Mouse (Mus musculus) intestine, postnatal 0 days (tissue): ENCODE measurements around the gene Nsun3. TPM values are rescaled to one million over a fixed set of nuclear protein-coding genes. Genes with fewer than 3 reads are reported as not detected.

Experiments
- ATAC-seq: fragments of 200-750 bp; cut with Nextera tagmentation; 2 replicates; pipeline ENCODE4 v1.8.0; 2017; ENCODE audit warnings: mild to moderate bottlenecking, moderate TSS enrichment, moderate library complexity
- H3K27ac ChIP-seq: fragments of 300-500 bp; sonication (generic); 2 replicates; pipeline ENCODE4 v1.5.1; 2014; ENCODE audit warnings: mild to moderate bottlenecking, low read depth, low read length, moderate library complexity
- H3K27me3 ChIP-seq: fragments of 300-500 bp; sonication (generic); replicated peaks from 2 replicates; pipeline ENCODE4 v1.6.1; 2014; ENCODE audit warnings: low read length, mixed read lengths; ENCODE audit not compliant: control insufficient read depth, insufficient read depth
- H3K36me3 ChIP-seq: fragments of 300-500 bp; sonication (generic); 2 replicates; pipeline ENCODE4 v1.6.1; 2014; ENCODE audit warnings: mild to moderate bottlenecking, moderate library complexity; ENCODE audit not compliant: control insufficient read depth, insufficient read depth
- H3K4me1 ChIP-seq: fragments of 300-500 bp; sonication (generic); replicated peaks from 2 replicates; pipeline ENCODE4 v1.6.1; 2014; ENCODE audit warnings: antibody characterized with exemption, low read length, mixed read lengths; ENCODE audit not compliant: control insufficient read depth, insufficient read depth
- H3K4me2 ChIP-seq: fragments of 300-500 bp; sonication (generic); replicated peaks from 2 replicates; pipeline ENCODE4 v1.6.1; 2014; ENCODE audit warnings: low read depth, mild to moderate bottlenecking, moderate library complexity
- H3K4me3 ChIP-seq: fragments of 300-500 bp; sonication (generic); 2 replicates; pipeline ENCODE4 v1.5.1; 2014; ENCODE audit warnings: low read depth, low read length
- H3K9ac ChIP-seq: fragments of 300-500 bp; sonication (generic); 2 replicates; pipeline ENCODE4 v1.6.1; 2014; ENCODE audit warnings: mild to moderate bottlenecking, low read depth, low read length
- H3K9me3 ChIP-seq: fragments of 300-500 bp; sonication (generic); 2 replicates; pipeline ENCODE4 v1.6.1; 2016; ENCODE audit warnings: mixed run types; ENCODE audit not compliant: control insufficient read depth
- CTCF ChIP-seq: sonication (generic); IDR thresholded peaks from 2 replicates; pipeline ENCODE4 v1.5.1; 2016; ENCODE audit warnings: low read depth, mild to moderate bottlenecking, control low read depth, antibody characterized with exemption, moderate library complexity
- WGBS: fragments of 180-500 bp; shearing (Covaris S2); extraction: QIAGEN DNeasy Blood & Tissue Kit; methylation state at CpG from one replicate; pipeline ENCODE4 v1.1.7; 2014; 5-methylcytosine and 5-hydroxymethylcytosine counted together
- polyA plus RNA-seq: library from polyadenylated mRNA; unstranded; fragments of >200 nt; fragmentation: Nextera tagmentation; extraction: Ambion mirVana; gene quantifications from 2 replicates; pipeline ENCODE4 v1.2.1, GENCODE M21; 2015

The Nsun3 gene
- polyA plus RNA-seq, 1 experiment from 2014 or later: 6.3 TPM

- Histone ChIP-seq H3K9ac (no peak overlapping the region), H3K27me3 (no peaks in the 10 kb centered on the region), H3K4me2 (no peak overlapping the region), H3K4me3 (no peak overlapping the region), H3K9me3 (no peaks in the 10 kb centered on the region), H3K36me3 (no peaks in the 10 kb centered on the region; the same call in 1 of the 2 replicates), H3K4me1 (no peaks in the 10 kb centered on the region), H3K27ac (no peak overlapping the region)
- WGBS: 88% methylated on average over 2 of the region's 2 CpGs
- ATAC-seq: peak; percentile 61
- TF ChIP-seq CTCF: no peak
Measured at GRCm38 (mm10) chr16:62758340-62758739, 28.3 kb downstream of the Nsun3 start.

GRCm38 (mm10) chr16:62755307-62755706 is 31.3 kb downstream of the Nsun3 start:
- Histone ChIP-seq H3K9ac (no peak overlapping the region), H3K36me3 (no peaks in the 10 kb centered on the region; the same call in 1 of the 2 replicates), H3K4me2 (no peak overlapping the region), H3K4me1 (no peaks in the 10 kb centered on the region), H3K9me3 (no peaks in the 10 kb centered on the region), H3K27me3 (no peaks in the 10 kb centered on the region), H3K4me3 (no peak overlapping the region), H3K27ac (no peak overlapping the region)
- no peak for TF ChIP-seq CTCF
- WGBS: 63% methylated on average over 6 of the region's 6 CpGs
- no peak for ATAC-seq

GRCm38 (mm10) chr16:62753597-62753996 is 33.0 kb downstream of the Nsun3 start:
- H3K36me3 ChIP-seq: no peaks in the 10 kb centered on the region; the same call in 1 of the 2 replicates
- TF ChIP-seq CTCF: no peak
- no peak overlapping the region for H3K4me3 ChIP-seq
- H3K4me2 ChIP-seq: no peak overlapping the region
- H3K27ac ChIP-seq: no peak overlapping the region
- H3K4me1 ChIP-seq: no peaks in the 10 kb centered on the region
- H3K9ac ChIP-seq: no peak overlapping the region
- no peak for ATAC-seq
- WGBS: 41% methylated on average over 1 of the region's 1 CpGs
- H3K9me3 ChIP-seq: no peaks in the 10 kb centered on the region
- H3K27me3 ChIP-seq: no peaks in the 10 kb centered on the region

GRCm38 (mm10) chr16:62753079-62753478 is 33.5 kb downstream of the Nsun3 start:
- H3K4me2 ChIP-seq: no peak overlapping the region
- no peaks in the 10 kb centered on the region for H3K36me3 ChIP-seq
- H3K9me3 ChIP-seq: no peaks in the 10 kb centered on the region
- H3K27me3 ChIP-seq: no peaks in the 10 kb centered on the region
- no peak overlapping the region for H3K27ac ChIP-seq
- no peak for ATAC-seq
- 64% methylated on average over 4 of the region's 4 CpGs for WGBS
- H3K4me3 ChIP-seq: no peak overlapping the region
- H3K9ac ChIP-seq: no peak overlapping the region
- H3K4me1 ChIP-seq: no peaks in the 10 kb centered on the region
- TF ChIP-seq CTCF: no peak

GRCm38 (mm10) chr16:62745875-62746274 is 40.7 kb downstream of the Nsun3 start:
- Histone ChIP-seq H3K4me2 (no peak overlapping the region), H3K9ac (no peak overlapping the region), H3K36me3 (no peaks in the 10 kb centered on the region), H3K27ac (no peak overlapping the region), H3K4me3 (no peak overlapping the region), H3K9me3 (no peaks in the 10 kb centered on the region), H3K27me3 (no peaks in the 10 kb centered on the region), H3K4me1 (no peaks in the 10 kb centered on the region)
- no peak for ATAC-seq
- peak; percentile 21; the same call in 1 of the 2 replicates for TF ChIP-seq CTCF
- WGBS: 66% methylated on average over 2 of the region's 2 CpGs

- Histone ChIP-seq H3K4me3 (no peak overlapping the region), H3K36me3 (no peaks in the 10 kb centered on the region; the same call in 1 of the 2 replicates), H3K27me3 (no peaks in the 10 kb centered on the region), H3K9me3 (no peaks in the 10 kb centered on the region), H3K27ac (no peak overlapping the region), H3K9ac (no peak overlapping the region), H3K4me2 (no peak overlapping the region), H3K4me1 (no peaks in the 10 kb centered on the region)
- no peak for ATAC-seq
- WGBS: 93% methylated on average over 1 of the region's 1 CpGs
- TF ChIP-seq CTCF: no peak
Measured at GRCm38 (mm10) chr16:62734359-62734758, 52.3 kb downstream of the Nsun3 start.

- WGBS: 91% methylated on average over 4 of the region's 4 CpGs
- no peaks in the 10 kb centered on the region; the same call in 1 of the 2 replicates for H3K36me3 ChIP-seq
- no peaks in the 10 kb centered on the region for H3K4me1 ChIP-seq
- H3K27me3 ChIP-seq: no peaks in the 10 kb centered on the region
- H3K9ac ChIP-seq: no peak overlapping the region
- no peak for TF ChIP-seq CTCF
- H3K9me3 ChIP-seq: no peaks in the 10 kb centered on the region
- H3K4me2 ChIP-seq: no peak overlapping the region
- no peak overlapping the region for H3K4me3 ChIP-seq
- no peak for ATAC-seq
- H3K27ac ChIP-seq: no peak overlapping the region
Measured at GRCm38 (mm10) chr16:62730291-62730690, 56.3 kb downstream of the Nsun3 start.
